Mouse (Mus musculus) spleen, adult 2 months (tissue): ENCODE measurements around the gene Pogz. TPM values are rescaled to one million over a fixed set of nuclear protein-coding genes. Genes with fewer than 3 reads are reported as not detected.
A peak's percentile ranks its signal among the peaks of the same experiment; 100 is the strongest.

Source experiments
- DNase-seq, 2 experiments: peaks; one replicate each; pipeline versions ENCODE4 v3.0.0 to v3.0.0-alpha.2; 2012 to 2021; ENCODE audit warnings: low spot score in 2 of 2, low read depth in 1 of 2
- H3K27ac ChIP-seq: fragments of 200-500 bp; 2 replicates; pipeline ENCODE4 v1.5.1; 2012; ENCODE audit warnings: low read length, inconsistent platforms; ENCODE audit not compliant: insufficient read depth
- H3K27me3 ChIP-seq: fragments of 200-500 bp; 2 replicates; pipeline ENCODE4 v1.6.1; 2012; ENCODE audit warnings: mild to moderate bottlenecking, moderate library complexity, low read length, inconsistent platforms; ENCODE audit not compliant: control insufficient read depth, insufficient read depth
- H3K36me3 ChIP-seq: fragments of 200-500 bp; 2 replicates; pipeline ENCODE4 v1.6.1; 2012; ENCODE audit warnings: mild to moderate bottlenecking, low read length, inconsistent platforms; ENCODE audit not compliant: control insufficient read depth, insufficient read depth
- H3K4me1 ChIP-seq: fragments of 200-500 bp; 2 replicates; pipeline ENCODE4 v1.6.1; 2011; ENCODE audit warnings: inconsistent platforms; ENCODE audit not compliant: control insufficient read depth, insufficient read depth, insufficient read length
- H3K4me3 ChIP-seq: fragments of 200-500 bp; 2 replicates; pipeline ENCODE4 v1.5.1; 2011; ENCODE audit warnings: mild to moderate bottlenecking, inconsistent platforms; ENCODE audit not compliant: insufficient read depth, insufficient read length; ENCODE audit errors: extremely low read depth
- CTCF ChIP-seq: fragments of 200-500 bp; IDR thresholded peaks from 2 replicates; pipeline ENCODE4 v1.5.1; 2011; ENCODE audit warnings: mild to moderate bottlenecking, inconsistent platforms; ENCODE audit not compliant: insufficient read depth, insufficient read length, insufficient replicate concordance; ENCODE audit errors: extremely low read depth
- POLR2A ChIP-seq: fragments of 200-500 bp; IDR thresholded peaks from 2 replicates; pipeline ENCODE4 v1.6.1; 2011; ENCODE audit warnings: low read depth, low read length, inconsistent platforms
- WGBS: fragments of 180-500 bp; shearing (Covaris S2); methylation state at CpG from one replicate; pipeline ENCODE4 v1.1.7; 2018; 5-methylcytosine and 5-hydroxymethylcytosine counted together
- polyA plus RNA-seq: library from polyadenylated mRNA; depleted of rRNA; stranded (reverse); fragments of >200 nt; gene quantifications from 2 replicates; pipeline ENCODE4 v1.2.3, GENCODE M21; 2012

Gene Pogz
- polyA plus RNA-seq, 1 experiment: 26.2 TPM

DNA sequence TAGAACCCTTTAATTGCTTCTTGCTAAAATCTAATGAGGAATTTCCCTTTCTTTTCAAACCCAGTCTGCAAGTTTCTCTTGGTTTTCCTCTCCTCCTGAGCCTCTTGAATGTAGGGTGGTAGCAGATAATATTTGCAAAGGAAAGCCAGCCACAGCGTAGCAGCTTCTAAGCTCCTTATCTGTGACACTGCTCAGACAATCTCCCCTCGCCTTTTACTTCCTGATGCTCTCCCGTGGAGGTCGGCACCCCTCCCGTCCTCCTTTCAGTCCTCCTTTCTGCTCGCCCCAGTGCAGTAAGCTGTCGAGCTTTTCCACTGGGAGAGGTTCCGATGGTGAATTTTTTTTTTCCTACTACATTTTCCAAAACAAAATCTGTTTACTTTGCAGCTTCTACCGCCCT, 5.3 kb upstream of the Pogz start:
- WGBS: 23% methylated on average over 9 of the region's 9 CpGs
- DNase-seq: no peak
- H3K4me1 ChIP-seq: no peaks in the 10 kb centered on the region
- TF ChIP-seq POLR2A (no peak), CTCF (no peak)
- H3K4me3 ChIP-seq: no peak overlapping the region
- H3K27me3 ChIP-seq: peaks cover 5% of the 10 kb centered on the region; the same call in 1 of the 2 replicates
- H3K36me3 ChIP-seq: no peaks in the 10 kb centered on the region
- H3K27ac ChIP-seq: no peak overlapping the region

DNA sequence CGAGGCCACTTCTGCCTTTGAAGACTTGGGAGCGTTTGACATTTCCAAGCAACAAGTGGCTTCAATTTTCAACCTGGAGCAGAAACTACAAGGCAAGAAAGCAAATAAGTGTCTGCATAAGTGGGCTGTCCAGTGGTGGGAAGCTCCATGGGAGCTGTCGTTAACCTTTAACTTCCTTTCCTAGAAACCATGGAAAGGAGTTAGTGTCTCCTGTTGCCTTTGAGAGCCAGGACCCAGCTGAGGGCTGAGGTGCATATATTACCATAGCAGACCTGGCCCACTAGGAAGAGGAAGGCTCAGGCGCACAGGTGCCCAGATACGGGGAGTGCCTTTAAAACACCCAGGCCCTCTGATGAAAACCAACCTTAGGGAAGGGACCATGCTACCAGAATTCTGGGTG, 4.7 kb upstream of the Pogz start:
- no peak overlapping the region for H3K27ac ChIP-seq
- H3K4me3 ChIP-seq: no peak overlapping the region
- H3K36me3 ChIP-seq: no peaks in the 10 kb centered on the region
- 83% methylated on average over 5 of the region's 5 CpGs for WGBS
- TF ChIP-seq POLR2A (no peak), CTCF (no peak)
- peaks cover 5% of the 10 kb centered on the region; the same call in 1 of the 2 replicates for H3K27me3 ChIP-seq
- DNase-seq: no peak
- H3K4me1 ChIP-seq: no peaks in the 10 kb centered on the region

DNA sequence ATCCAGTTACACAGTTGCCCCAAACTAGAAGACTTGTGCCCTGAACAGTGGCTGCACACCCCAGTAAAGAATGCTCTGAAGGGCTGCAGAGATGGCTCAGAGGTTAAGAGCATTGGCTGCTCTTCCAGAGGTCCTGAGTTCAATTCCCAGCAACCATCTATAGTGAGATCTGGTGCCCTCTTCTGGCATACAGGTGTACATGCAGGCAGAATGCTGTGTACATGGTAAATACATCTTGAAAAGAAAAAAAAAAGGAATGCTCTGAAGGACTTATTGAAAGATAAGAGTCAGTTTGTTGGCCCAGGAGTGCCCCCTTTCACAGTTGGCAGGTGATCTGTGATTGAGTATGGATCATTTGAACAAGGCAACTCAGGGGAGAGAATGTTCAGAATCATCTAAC, 4.0 kb upstream of the Pogz start:
- H3K4me1 ChIP-seq: no peaks in the 10 kb centered on the region
- no peak for DNase-seq
- TF ChIP-seq POLR2A (no peak), CTCF (no peak)
- no peak overlapping the region for H3K27ac ChIP-seq
- H3K36me3 ChIP-seq: no peaks in the 10 kb centered on the region
- H3K4me3 ChIP-seq: no peak overlapping the region
- peaks cover 5% of the 10 kb centered on the region; the same call in 1 of the 2 replicates for H3K27me3 ChIP-seq

DNA sequence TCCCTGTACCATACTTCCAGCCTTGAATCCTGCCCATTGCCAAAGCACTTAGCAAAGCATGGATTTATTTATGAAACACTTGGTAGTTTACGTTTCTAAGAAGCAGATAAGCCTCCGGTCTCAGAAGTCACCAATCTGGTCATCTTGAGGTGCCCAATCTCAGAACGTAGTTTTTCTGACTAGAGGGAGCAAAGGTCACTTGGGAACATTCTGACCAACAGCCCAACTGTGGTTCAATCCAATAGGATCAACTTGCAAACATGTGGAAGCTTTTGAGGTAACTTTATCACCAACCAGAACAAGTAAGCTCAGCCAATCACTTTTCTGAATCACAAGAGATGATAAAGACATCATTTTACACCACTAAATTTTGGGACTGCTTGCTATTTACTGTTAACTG, 2.0 kb upstream of the Pogz start:
- WGBS: 83% methylated on average over 3 of the region's 3 CpGs

DNA sequence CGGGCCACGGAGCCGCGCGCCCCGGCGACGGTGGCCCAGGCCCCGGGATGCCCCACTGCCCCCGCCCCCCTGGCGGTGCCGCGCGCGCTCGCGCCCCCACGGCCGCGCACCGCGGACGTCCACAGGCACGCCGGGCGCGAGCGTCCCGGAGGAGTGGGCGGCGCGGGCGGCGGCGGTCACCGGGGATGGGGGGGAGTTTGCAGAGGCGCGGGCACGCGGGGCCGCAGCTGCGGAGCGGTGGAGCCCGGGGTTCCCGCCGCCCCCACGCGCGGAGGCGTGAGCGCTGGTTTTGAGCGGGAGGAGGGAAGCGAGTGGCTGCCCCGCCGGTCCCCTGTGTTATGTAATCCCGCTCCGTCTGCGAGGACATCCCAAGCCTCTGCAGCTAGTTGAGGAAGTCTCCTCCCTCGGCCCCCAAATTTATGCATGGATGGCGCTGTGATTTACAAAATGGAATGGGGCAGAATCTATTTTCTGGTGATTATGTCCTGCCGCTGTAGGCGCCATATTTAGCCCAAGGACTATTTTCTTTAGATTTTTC, 661 bp downstream of the Pogz start:
- TF ChIP-seq CTCF (no peak), POLR2A (no peak)
- 1% methylated on average over 49 of the region's 62 CpGs for WGBS
- H3K4me1 ChIP-seq: peaks cover 5% of the 10 kb centered on the region; the same call in 1 of the 2 replicates
- DNase-seq: peak; percentile 61 to 65
- H3K36me3 ChIP-seq: no peaks in the 10 kb centered on the region
- peak overlapping the region; percentile 95 for H3K4me3 ChIP-seq
- no peaks in the 10 kb centered on the region for H3K27me3 ChIP-seq
- H3K27ac ChIP-seq: peak overlapping the region; percentile 93

More for the DNA sequence above, 2.0 kb upstream of the Pogz start:
- Histone ChIP-seq H3K4me3 (no peak overlapping the region), H3K27ac (no peak overlapping the region), H3K4me1 (peaks cover 5% of the 10 kb centered on the region; the same call in 1 of the 2 replicates), H3K36me3 (no peaks in the 10 kb centered on the region), H3K27me3 (peaks cover 5% of the 10 kb centered on the region; the same call in 1 of the 2 replicates)
- no peak for DNase-seq
- TF ChIP-seq POLR2A (no peak), CTCF (no peak)

DNA sequence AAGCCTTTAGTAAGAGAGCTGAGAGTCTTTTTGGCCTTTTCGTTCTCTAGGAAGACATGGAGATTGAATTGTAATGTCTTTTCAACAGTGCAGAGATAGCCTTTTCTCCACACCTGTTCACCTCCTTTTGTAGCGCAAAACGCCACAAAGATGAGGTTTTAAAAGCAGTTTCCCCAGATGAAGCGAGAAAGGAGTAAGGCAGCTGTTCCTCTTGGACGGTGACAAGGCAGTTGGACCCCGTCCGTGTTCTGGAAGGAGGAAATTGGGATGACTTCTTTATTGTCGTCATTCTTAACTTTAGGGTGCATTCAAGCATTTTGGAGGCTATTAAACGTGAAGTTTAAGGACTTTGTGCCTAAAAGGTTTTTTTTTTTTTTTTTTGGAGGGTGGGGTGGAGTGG, 1.3 kb downstream of the Pogz start:
- peak overlapping the region; percentile 93 for H3K27ac ChIP-seq
- DNase-seq: peak in 1 of 2 experiments; percentile 2
- TF ChIP-seq POLR2A: no peak
- no peak for TF ChIP-seq CTCF
- peak overlapping the region; percentile 95 for H3K4me3 ChIP-seq
- H3K36me3 ChIP-seq: no peaks in the 10 kb centered on the region
- H3K4me1 ChIP-seq: peaks cover 5% of the 10 kb centered on the region; the same call in 1 of the 2 replicates
- 8% methylated on average over 9 of the region's 9 CpGs for WGBS
- no peaks in the 10 kb centered on the region for H3K27me3 ChIP-seq

DNA sequence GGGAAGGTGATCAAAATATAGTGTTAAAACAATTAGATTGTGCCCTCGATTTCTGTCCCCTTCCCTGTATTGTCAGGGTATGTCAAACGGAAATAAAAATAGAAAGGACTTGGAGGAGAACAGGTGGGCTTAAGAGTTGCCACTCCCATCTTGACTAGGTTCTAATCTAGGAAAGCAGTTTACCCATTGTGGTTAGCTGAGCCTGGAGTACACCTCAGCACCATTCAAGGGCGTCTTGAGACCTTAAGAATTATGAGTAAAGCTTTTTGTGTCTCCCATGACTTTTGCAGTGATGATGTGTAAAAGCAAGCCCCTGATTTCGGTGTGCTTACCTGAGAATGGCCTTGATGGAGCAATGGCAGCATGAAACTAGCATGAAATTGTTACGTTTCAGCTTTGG, 1.7 kb downstream of the Pogz start:
- Histone ChIP-seq H3K36me3 (no peaks in the 10 kb centered on the region), H3K4me3 (no peak overlapping the region), H3K27ac (no peak overlapping the region), H3K27me3 (no peaks in the 10 kb centered on the region), H3K4me1 (peaks cover 5% of the 10 kb centered on the region; the same call in 1 of the 2 replicates)
- WGBS: 49% methylated on average over 5 of the region's 5 CpGs
- no peak for DNase-seq
- TF ChIP-seq POLR2A (no peak), CTCF (no peak)
